Mouse (Mus musculus): ENCODE measurements around the gene Hs6st1. TPM values are rescaled to one million over a fixed set of nuclear protein-coding genes. Genes with fewer than 3 reads are reported as not detected.

The Hs6st1 gene
- polyA plus RNA-seq, 2 experiments = 6.8 to 31.0 TPM

DNA sequence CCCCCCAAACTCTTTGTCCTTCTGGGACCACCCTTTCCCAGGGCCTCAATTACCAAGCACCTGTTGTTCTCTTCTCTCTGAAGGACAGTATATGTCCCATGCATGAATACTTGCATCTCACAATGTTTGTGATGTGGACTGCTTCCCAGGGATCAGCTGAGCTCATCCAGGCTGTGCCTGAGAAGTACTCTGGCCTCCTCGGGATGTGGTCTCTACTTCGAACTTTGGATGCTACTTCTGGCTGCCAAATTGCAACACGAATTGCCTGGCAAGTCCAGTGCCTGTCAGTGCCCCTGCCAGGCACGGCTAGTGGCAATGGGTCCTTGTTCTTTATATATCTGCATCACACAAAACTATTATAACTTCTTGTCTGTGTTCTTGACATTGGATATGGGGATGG is 41.8 kb downstream of the Hs6st1 start:
- 61% methylated on average over 4 of the region's 4 CpGs for WGBS (ENCODE audit: insufficient replicate concordance)
- DNase-seq (ENCODE audit: low read depth in 3 of 3, low spot score in 3 of 3) = no peak
- H3K27ac ChIP-seq = no peak overlapping the region

DNA sequence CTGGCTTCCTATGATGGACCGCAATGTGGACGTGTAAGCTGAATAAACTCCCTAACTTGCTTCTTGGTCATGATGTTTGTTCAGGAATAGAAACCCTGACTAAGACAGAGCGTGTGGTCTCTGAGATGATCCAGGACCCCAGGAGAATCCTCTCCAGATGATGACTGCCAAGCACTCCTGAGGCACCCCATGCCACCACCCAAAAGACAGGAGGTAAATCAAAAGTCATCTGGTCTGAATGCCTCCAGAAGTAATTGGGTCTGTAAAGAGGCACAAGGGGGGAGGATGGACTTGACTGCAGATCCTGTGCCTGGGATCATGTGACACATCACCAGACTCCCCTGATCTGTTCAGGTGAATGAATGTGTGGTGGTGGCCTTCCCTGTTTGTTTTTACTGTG is 44.5 kb downstream of the Hs6st1 start:
- Histone ChIP-seq H3K27me3 (ENCODE audit: control insufficient read depth, insufficient read depth, low read length) (no peaks in the 10 kb centered on the region; the same call in none of the 2 replicates), H3K36me3 (replicated peaks; ENCODE audit: control insufficient read depth, insufficient read depth, low read depth) (no peaks in the 10 kb centered on the region), H3K4me3 (ENCODE audit: insufficient read depth in 1 of 2, low read depth in 2 of 2, low read length in 2 of 2) (no peak overlapping the region), H3K9me3 (ENCODE audit: control insufficient read depth, low read length) (no peaks in the 10 kb centered on the region), H3K9ac (replicated peaks) (no peak overlapping the region), H3K4me1 (replicated peaks; ENCODE audit: control insufficient read depth in 2 of 2, insufficient read depth in 2 of 2, low read length in 1 of 2) (no peaks in the 10 kb centered on the region), H3K4me2 (ENCODE audit: low read depth) (no peak overlapping the region), H3K27ac (no peak overlapping the region)
- TF ChIP-seq CTCF (IDR thresholded peaks at IDR 0.05; ENCODE audit: low read depth) (no peak), EP300 (IDR thresholded peaks at IDR 0.05; ENCODE audit: low read depth) (no peak)
- DNase-seq (ENCODE audit: low read depth in 3 of 3, low spot score in 3 of 3) (no peak), ATAC-seq (ENCODE audit: insufficient read depth) (no peak)
- WGBS (ENCODE audit: insufficient replicate concordance) = 74% methylated on average over 3 of the region's 3 CpGs

More for the DNA sequence above, 41.8 kb downstream of the Hs6st1 start:
- no peaks in the 10 kb centered on the region for H3K4me1 ChIP-seq (replicated peaks; ENCODE audit: control insufficient read depth in 2 of 2, insufficient read depth in 2 of 2, low read length in 1 of 2)
- no peaks in the 10 kb centered on the region for H3K9me3 ChIP-seq (ENCODE audit: control insufficient read depth, low read length)
- H3K9ac ChIP-seq (replicated peaks) = no peak overlapping the region
- no peak for ATAC-seq (ENCODE audit: insufficient read depth)
- peaks cover 18% of the 10 kb centered on the region for H3K36me3 ChIP-seq (replicated peaks; ENCODE audit: control insufficient read depth, insufficient read depth, low read depth)
- TF ChIP-seq EP300 (IDR thresholded peaks at IDR 0.05; ENCODE audit: low read depth) = no peak
- TF ChIP-seq CTCF (IDR thresholded peaks at IDR 0.05; ENCODE audit: low read depth) = no peak
- H3K4me2 ChIP-seq (ENCODE audit: low read depth) = no peak overlapping the region
- no peak overlapping the region for H3K4me3 ChIP-seq (ENCODE audit: insufficient read depth in 1 of 2, low read depth in 2 of 2, low read length in 2 of 2)
- no peaks in the 10 kb centered on the region; the same call in 1 of the 2 replicates for H3K27me3 ChIP-seq (ENCODE audit: control insufficient read depth, insufficient read depth, low read length)

GRCm38 (mm10) chr1:36113670-36114069 is 45.5 kb downstream of the Hs6st1 start:
- Histone ChIP-seq H3K9me3 (ENCODE audit: control insufficient read depth, low read length) (no peaks in the 10 kb centered on the region), H3K27me3 (ENCODE audit: control insufficient read depth, insufficient read depth, low read length) (no peaks in the 10 kb centered on the region; the same call in none of the 2 replicates), H3K36me3 (replicated peaks; ENCODE audit: control insufficient read depth, insufficient read depth, low read depth) (no peaks in the 10 kb centered on the region), H3K4me1 (replicated peaks; ENCODE audit: control insufficient read depth in 2 of 2, insufficient read depth in 2 of 2, low read length in 1 of 2) (no peaks in the 10 kb centered on the region), H3K4me3 (ENCODE audit: insufficient read depth in 1 of 2, low read depth in 2 of 2, low read length in 2 of 2) (no peak overlapping the region), H3K9ac (replicated peaks) (no peak overlapping the region), H3K4me2 (ENCODE audit: low read depth) (no peak overlapping the region), H3K27ac (no peak overlapping the region)
- no peak for TF ChIP-seq EP300 (IDR thresholded peaks at IDR 0.05; ENCODE audit: low read depth)
- no peak for TF ChIP-seq CTCF (IDR thresholded peaks at IDR 0.05; ENCODE audit: low read depth)
- WGBS (ENCODE audit: insufficient replicate concordance) = 43% methylated on average over 8 of the region's 8 CpGs
- no peak for DNase-seq (ENCODE audit: low read depth in 3 of 3, low spot score in 3 of 3)
- no peak for ATAC-seq (ENCODE audit: insufficient read depth)

GRCm38 (mm10) chr1:36114844-36115243 is 46.6 kb downstream of the Hs6st1 start:
- ATAC-seq (ENCODE audit: insufficient read depth) (no peak), DNase-seq (ENCODE audit: low read depth in 3 of 3, low spot score in 3 of 3) (no peak)
- no peak for TF ChIP-seq CTCF (IDR thresholded peaks at IDR 0.05; ENCODE audit: low read depth)
- TF ChIP-seq EP300 (IDR thresholded peaks at IDR 0.05; ENCODE audit: low read depth) = no peak
- no peaks in the 10 kb centered on the region for H3K9me3 ChIP-seq (ENCODE audit: control insufficient read depth, low read length)
- 77% methylated on average over 3 of the region's 3 CpGs for WGBS (ENCODE audit: insufficient replicate concordance)
- H3K36me3 ChIP-seq (replicated peaks; ENCODE audit: control insufficient read depth, insufficient read depth, low read depth) = no peaks in the 10 kb centered on the region
- no peak overlapping the region for H3K4me3 ChIP-seq (ENCODE audit: insufficient read depth in 1 of 2, low read depth in 2 of 2, low read length in 2 of 2)
- no peak overlapping the region for H3K4me2 ChIP-seq (ENCODE audit: low read depth)
- no peak overlapping the region for H3K9ac ChIP-seq (replicated peaks)
- no peaks in the 10 kb centered on the region; the same call in none of the 2 replicates for H3K27me3 ChIP-seq (ENCODE audit: control insufficient read depth, insufficient read depth, low read length)
- no peak overlapping the region for H3K27ac ChIP-seq
- H3K4me1 ChIP-seq (replicated peaks; ENCODE audit: control insufficient read depth in 2 of 2, insufficient read depth in 2 of 2, low read length in 1 of 2) = no peaks in the 10 kb centered on the region

DNA sequence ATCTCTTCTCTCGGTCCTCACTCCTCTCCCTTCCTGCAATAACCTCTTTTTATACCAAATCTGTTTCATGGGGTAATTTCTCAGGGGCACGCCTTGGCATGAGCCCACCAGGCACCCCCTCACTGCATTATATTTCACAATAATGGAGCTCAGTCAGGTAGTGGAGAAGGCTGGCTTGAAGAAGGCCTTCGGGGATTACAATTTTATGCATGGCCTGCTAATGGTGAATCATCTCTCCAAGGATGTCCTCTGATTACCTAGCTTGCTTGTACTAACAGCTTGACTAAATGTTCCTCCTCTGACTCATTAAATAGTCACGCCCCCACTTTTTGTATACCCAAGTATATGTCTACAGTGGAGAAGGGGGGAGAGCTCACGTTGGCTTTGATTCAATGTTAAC is 48.3 kb downstream of the Hs6st1 start:
- TF ChIP-seq EP300 (IDR thresholded peaks at IDR 0.05; ENCODE audit: low read depth) (no peak), CTCF (IDR thresholded peaks at IDR 0.05; ENCODE audit: low read depth) (no peak)
- DNase-seq (ENCODE audit: low read depth in 3 of 3, low spot score in 3 of 3) = no peak
- no peaks in the 10 kb centered on the region; the same call in none of the 2 replicates for H3K27me3 ChIP-seq (ENCODE audit: control insufficient read depth, insufficient read depth, low read length)
- no peak overlapping the region for H3K9ac ChIP-seq (replicated peaks)
- 64% methylated on average over 5 of the region's 5 CpGs for WGBS (ENCODE audit: insufficient replicate concordance)
- H3K4me2 ChIP-seq (ENCODE audit: low read depth) = no peak overlapping the region
- no peak overlapping the region for H3K4me3 ChIP-seq (ENCODE audit: insufficient read depth in 1 of 2, low read depth in 2 of 2, low read length in 2 of 2)
- H3K36me3 ChIP-seq (replicated peaks; ENCODE audit: control insufficient read depth, insufficient read depth, low read depth) = no peaks in the 10 kb centered on the region
- no peaks in the 10 kb centered on the region for H3K9me3 ChIP-seq (ENCODE audit: control insufficient read depth, low read length)
- H3K27ac ChIP-seq = no peak overlapping the region
- H3K4me1 ChIP-seq (replicated peaks; ENCODE audit: control insufficient read depth in 2 of 2, insufficient read depth in 2 of 2, low read length in 1 of 2) = no peaks in the 10 kb centered on the region
- no peak for ATAC-seq (ENCODE audit: insufficient read depth)
